Mouse (Mus musculus) adrenal gland, adult 18-20 months (tissue): Measurements from ENCODE around the gene Ldb2. TPM values are rescaled to one million over a fixed set of nuclear protein-coding genes. Genes with fewer than 3 reads are reported as not detected.
A peak's percentile ranks its signal among the peaks of the same experiment; 100 is the strongest.

Experiments
- DNase-seq, 2 experiments: peaks; one replicate each; pipeline ENCODE4 v3.0.0; 2021 to 2022; ENCODE audit warnings: low spot score in 2 of 2
- total RNA-seq, 2 experiments: library from RNA; stranded (reverse); gene quantifications; 1 replicate in 1 of 2; 2 replicates in 1 of 2; pipeline ENCODE4 v1.2.3; 2021

Ldb2 gene
- total RNA-seq, 2 experiments from 2014 or later: 18.1 to 22.1 TPM

DNA sequence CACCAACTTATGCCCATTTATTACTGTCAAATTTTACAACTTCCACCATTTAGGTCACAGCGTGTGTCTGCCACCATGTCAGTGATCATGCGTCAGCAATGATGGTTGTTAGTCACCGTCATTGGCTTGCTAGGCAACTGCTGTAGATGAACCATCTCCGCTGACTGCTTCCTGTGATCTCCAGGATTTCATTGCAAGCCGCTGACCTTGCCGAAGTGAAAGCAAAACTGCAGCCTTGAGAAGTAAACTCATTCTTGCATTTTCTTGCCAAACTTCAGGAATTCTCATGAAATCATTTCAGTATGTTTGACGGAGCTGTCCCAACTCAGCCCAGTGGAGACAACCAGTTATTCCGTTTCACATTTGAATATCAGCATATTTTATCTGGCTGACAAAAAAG is 247.4 kb downstream of the Ldb2 start:
- peak; percentile 18 to 24 for DNase-seq

DNA sequence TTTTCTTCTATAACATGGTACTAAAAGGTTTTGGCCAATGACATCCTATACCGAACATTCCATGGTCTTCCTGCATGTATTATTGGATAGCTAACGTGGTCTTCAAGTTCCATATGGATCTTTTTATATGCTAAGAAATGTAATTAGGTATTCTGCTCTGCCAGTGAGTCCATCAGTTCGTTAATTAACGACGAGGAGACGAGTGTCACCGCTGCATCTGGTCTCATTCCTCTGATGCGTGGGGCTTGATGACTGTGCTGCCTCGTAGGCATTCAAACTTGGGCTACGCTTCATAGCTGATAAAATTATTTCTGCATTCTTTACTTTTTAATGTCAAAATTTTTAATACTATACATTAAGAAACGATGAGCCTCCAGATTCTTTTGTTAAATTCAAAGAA is 251.0 kb downstream of the Ldb2 start:
- DNase-seq: no peak

DNA sequence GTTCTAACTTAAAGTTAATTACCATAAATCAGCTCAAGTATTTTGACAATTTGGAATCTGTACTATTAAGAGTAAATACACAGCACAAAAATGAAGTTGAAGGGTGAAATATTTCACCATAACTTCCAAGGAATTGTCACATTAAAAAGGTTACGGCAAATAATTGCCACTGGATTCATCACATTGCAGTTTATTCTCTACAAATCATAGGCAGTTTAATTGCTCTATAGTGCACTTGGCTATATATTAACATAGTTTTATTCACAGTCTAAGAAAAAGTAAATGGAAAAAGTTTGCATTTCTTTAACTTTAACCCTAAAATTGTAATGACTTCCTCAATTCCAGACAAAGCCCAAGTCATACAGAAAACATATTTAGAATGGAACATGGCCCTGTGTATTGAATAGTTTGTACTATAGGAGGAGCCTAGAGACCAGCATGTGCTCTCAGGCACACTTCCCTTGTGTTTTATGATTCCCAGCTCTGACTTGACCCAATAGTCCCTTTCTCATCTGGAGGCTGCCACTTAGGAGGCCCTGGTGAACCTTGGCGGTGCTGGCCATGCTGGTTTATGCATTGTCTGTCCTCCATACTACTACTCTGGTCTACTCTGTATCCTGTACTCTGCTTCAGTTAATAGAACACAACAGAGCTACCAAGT is 255.9 kb downstream of the Ldb2 start:
- no peak for DNase-seq

DNA sequence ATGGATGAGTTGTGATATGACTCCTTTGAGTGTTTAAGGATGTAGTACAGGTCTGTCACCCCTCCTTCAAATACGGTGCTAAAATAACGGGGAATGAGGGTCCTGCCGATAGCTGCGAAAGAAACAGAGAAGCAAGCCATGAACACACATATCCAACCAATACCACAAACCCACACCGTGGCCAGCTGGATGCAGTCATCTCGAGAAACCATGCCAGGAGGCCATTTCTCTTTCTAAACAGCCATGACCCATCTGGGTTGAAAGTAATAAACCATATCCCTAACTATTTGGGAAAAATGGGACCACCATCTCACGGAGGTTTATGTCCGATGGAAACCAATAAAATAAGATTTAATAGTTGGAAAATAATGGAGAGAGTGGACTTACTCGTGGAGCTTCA is 257.7 kb downstream of the Ldb2 start:
- no peak for DNase-seq

DNA sequence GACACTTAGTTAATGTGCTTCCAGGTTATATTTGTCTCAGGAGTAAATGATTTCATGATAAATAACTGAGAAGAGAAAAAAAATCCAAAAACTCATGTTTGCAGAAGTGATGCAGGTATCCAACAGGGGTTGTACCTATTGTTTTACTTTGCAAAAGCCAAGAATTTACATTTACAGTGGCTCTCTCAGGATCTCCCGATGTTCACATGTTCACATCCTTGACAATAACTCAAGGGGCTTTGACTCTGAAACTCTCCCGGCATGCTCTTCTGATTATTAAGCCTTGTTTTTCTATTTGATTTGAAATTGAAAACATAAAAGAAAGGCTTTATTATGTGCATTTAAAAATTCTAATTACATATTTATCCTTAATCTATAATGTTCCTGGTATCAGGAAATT is 260.8 kb downstream of the Ldb2 start:
- no peak for DNase-seq

DNA sequence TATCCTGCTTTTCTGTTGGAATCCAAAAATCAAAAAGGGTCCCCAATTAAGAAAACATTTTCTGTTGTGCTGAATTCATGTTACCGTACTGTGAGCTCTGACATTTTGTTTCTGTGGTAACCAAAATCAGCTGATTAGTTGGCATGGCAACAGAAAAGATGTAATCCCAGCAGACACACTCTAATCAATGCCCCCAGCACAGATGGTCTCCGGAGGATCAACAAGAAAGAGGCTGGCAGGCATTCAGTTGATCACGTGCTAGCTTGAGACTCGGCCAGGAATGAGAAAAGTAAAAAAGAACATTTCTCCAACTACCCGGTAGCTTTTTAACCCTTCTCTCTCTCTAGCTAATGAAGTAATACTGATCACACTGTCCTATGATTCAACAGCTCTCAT is 261.5 kb downstream of the Ldb2 start:
- no peak for DNase-seq

DNA sequence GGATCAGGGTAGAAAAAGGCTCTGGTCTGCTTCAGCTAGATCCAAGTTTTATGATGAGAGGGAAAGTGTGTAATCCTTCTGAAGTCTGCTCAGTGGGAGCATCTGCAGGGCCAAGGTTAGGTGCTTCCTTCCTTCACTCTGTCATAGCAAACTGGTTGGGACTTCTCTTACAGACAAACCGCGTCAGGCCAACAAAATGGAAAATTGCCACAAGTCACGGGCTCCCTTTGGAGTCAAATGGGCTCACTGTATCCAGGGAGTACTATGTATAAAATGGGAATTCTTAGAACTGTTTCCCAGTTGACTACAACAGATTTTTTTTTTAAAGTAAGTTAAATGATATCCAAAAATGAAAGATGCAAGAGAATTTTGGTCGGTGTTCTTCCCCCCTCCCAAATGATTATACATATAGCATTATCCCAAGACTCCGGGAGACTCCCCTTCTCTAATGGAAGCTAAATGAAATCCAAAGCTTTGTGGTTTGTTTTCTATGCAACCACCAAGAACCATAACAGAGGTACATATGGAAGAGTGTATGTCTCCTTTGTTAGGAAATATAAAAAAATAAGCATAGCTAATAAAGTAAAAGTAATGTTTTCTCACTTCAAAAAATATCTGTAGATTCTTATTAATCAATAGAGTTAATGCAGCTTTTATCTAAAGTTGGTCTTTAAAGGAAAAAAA is 262.0 kb downstream of the Ldb2 start:
- DNase-seq: no peak

DNA sequence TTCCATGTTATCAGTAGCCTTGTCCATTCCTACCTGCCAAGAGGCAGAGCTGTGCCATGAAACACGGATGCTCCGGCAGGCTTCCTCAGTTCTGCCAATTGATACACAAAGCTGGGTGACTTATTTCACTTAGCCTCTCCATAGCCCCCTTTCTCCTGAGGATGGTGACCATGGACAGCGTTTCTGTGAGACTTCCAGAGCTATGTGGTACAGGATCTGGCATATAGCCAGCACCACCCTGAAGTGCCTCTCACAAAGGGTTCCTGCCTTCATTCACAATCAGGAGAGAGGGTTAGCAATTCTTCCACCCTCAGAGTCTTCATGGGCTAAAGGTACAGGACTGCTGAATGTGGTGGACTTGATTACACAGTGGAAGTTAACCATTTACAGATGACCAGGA is 270.0 kb downstream of the Ldb2 start:
- DNase-seq: no peak

DNA sequence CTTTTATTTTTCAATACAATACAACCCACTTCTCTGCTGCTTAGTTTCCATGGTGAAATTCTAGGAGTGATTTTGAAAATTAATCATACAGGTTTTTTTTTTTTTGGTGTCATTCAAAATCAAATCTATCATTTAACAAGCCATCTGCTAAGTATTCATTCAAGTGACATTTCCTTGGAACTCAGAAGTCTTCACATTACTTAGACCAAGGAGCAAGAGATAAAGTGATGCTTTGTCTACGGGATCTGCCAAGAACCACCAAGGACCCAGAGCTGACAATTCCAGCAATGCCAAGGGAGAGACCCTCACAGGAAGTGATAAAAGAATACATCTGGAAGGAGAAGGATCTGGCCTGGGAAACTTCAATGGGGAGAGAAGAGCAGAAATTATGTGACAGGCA is 270.5 kb downstream of the Ldb2 start:
- no peak for DNase-seq

DNA sequence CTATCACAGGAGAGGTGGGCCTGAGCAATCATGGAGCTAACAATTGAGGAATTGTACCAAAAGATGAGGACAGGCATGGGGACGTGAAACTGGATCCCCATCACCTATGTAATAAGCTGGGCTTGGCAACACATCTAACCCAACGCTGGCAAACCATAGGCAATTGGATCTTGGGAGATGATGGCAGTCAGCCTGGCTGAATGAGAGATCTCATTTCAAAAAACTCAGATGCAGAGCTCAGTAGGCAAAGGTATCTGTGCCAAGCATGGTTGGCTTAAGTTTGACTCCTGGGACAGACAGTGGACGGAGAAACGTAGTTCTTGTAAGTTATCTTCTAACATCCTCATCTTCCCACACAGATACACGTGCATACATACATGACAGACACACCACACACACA is 294.3 kb downstream of the Ldb2 start:
- no peak for DNase-seq

DNA sequence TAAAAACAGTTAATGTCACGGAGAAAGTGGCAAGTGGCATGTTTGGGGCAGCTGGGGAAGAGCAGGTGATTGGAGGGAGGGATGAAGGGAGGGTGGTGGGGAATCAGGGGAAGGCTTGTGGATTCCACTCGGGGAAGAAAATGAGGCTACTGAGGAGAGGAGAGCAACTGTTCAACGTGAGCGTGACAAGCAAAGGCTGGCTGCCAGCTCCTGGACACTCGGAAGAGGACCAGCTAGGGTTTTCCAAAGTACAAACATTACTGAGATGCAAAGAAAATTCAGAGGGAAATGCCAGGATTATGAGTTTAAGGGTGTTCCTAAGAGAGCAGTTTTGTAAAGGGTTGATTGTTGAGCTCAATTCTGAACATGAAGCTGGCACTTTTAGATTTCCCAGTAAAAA is 294.7 kb downstream of the Ldb2 start:
- DNase-seq: no peak

DNA sequence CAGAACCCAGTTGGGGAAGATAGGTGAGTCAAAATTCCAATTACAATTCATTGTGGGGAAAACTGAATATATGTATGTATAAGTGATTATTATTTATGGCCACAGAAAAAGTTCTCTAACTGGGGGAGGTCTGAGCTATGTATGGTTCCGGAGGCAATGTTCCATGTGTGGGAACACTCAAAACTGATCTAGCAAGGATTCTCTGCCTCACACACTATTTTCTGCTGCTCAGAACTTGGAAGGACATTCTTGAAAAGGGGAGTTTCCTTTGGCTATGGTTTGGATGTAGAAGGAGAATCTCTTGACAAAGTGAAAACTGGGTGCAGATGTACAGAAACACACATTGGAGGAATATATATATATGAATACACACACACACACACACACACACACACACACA is 301.3 kb downstream of the Ldb2 start:
- DNase-seq: no peak

DNA sequence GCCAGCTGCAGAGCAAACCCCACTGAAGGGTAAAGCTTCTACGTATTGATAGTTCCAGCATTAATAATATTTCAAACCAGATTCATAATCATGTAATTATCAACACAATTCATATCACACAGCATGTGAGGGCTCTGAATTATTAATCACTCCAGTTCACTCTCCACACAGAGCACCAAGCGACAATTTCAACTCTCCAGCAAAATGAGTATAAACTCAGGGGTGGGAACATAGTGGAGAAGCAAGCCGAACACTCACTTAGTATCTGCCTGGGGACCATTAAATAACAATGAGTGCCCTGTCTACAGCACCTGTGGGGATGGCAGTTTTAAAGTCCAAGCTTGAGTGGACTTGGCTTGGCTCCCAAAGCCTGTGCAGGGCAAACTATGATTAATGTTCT is 302.6 kb downstream of the Ldb2 start:
- DNase-seq: no peak

DNA sequence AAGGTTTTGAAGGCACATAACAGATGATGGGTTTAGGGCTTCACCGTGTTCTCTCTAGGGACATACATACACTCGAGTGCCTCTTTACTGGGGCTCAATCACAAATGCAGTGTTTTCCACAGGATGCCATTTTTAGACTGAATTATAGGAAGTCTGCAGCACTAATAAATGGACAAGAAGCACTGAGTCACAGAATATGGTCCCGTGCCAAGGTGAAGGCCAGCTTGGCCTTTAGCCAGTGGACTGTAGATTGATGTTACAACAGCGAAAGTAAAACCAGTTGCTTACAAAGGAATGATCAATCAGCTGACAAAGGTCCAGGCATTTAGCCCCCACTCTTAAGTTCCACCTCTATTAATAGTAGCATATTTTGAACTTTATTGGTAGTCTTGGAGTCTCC is 304.4 kb downstream of the Ldb2 start:
- DNase-seq: peak; percentile 69 to 79

DNA sequence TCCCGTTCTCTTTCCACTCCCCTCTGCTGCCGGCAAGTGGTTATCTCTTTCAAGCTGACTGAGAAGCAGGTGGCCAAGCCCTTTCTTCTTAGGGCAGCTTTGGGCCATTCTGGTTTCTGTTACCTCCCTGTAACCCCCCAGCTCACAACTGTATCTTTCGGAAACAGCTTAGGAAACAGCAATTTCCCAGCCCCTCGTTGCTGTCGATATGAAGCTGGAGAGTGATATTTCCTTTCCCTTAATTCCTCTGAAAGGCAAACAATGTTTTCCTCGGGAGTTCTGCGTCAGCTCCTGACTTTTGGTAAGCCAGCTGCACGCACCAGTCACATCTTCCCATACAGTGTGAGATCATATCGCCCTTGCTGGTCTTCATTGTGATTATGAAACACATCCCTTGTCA is 305.3 kb downstream of the Ldb2 start:
- DNase-seq: no peak

DNA sequence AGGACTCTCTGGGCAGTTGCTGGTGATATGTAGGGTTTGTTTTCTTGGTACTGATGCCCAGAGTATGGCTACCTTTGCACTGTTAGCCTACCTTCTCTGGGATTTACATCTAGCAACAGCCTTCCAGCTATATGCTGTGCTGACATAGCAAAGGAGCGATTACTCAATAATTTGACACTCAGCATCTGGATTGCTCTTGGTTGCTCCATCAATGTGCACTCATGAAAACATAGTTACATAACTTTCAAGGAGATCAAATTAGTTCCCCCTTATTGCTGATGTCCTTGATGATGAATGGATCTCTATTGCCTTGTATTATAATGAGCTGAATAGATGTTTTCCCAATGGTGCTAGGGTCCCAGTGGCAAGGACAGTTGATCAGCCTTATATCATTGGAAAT is 308.0 kb downstream of the Ldb2 start:
- no peak for DNase-seq

DNA sequence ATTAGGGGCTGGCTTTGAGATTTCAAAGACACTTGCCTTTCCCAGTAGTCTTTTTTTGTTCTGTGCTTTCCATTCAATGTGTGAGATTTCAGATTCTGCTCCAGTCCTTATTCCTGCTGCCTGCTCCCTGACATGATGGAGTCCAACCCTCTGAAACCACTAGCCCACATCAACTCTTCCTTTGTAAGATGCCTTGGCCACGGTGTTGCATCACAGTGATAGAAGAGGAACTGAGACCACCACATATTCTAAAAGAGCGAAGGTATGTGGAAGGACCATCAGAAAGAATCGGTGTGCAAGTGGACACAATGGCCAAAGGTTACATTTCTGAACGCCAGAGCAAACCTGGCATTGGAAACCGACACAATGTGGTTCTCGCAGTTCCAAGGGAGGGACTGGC is 309.0 kb downstream of the Ldb2 start:
- DNase-seq: no peak

DNA sequence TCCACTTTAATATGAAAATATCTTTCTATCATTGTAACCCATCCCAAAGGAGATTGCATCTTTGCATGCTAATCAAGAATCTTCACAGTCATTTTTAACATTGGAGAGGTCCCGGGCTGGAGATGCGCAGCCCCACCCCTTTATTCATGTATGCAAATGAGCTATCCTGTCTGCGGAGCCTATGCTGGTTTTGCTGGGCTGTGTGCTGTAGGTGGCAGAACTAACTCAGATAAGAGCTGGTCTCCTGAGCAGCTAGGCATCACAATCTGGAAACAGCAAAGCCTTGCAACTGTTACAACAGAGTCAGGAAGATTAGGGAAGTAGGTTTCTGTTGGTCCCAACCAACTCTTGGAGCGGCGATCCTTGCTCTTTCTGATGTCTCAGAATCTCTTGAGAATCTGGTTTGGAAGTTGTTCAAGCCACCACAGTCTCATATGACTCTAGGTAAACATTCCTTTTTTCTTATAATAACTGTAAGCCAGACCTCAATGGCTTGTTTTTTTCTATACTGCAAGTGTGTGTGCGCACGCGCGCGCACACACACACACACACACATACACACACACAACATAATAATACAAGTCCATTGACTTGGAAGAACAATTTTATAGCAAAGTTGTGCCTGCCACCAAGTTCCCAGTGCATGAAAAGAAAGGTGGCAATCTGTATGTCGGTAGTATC is 315.9 kb downstream of the Ldb2 start:
- no peak for DNase-seq

DNA sequence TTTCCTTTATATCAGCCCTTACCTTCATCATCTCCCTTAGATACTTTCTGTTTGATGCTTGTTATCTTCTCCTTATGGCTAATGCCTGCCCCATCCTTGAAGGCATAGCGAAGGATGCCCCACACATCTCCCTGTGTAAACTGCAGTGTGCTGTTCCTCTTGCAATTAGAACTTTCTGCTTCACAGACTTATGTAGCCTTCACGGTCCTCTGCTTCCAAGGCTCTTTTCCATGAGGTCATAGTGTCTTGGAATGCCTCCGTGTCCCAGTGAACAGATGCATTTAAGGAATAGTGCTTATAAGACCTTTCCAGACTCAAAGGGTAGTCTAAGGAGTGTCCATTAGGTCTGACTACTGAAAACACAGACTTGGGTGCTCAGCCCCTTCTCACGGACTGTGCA is 318.1 kb downstream of the Ldb2 start:
- DNase-seq: no peak

DNA sequence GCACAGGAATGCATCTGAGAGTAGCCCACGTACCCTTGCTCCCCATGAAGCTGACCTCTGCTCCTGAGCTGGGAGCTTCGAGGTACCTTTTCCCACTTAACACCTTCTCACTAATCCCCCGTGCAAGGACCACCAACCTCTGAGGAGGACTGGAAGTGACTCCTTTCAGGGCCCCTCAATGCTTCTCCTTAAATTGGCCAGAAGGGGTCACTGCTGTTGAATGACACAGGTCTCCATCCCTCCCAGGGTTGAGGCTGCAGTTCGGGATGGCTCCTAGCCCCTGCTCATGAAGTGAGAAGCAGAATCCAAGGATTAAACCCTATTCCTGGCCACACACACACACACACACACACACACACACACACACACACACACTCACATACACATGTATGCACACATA is 323.1 kb downstream of the Ldb2 start:
- DNase-seq: no peak

DNA sequence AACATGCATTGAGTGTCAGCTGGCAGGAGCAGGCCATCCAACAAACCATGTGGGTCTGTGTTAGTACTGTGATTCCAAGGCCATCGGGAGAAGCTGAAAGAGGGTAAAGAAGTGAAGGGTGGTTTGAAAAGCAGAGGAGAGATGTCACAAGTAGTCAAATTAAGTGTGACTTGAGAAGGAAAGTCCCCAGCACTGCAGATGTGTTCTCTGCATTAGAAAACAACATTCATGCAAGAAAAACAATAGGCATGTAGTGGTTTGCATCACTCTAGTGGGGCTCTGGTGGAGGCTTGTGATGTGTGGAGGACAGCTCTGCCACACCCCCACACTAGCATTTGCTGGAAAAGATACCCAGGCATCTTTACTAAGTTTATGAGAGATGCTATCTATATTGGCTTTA is 323.9 kb downstream of the Ldb2 start:
- no peak for DNase-seq

DNA sequence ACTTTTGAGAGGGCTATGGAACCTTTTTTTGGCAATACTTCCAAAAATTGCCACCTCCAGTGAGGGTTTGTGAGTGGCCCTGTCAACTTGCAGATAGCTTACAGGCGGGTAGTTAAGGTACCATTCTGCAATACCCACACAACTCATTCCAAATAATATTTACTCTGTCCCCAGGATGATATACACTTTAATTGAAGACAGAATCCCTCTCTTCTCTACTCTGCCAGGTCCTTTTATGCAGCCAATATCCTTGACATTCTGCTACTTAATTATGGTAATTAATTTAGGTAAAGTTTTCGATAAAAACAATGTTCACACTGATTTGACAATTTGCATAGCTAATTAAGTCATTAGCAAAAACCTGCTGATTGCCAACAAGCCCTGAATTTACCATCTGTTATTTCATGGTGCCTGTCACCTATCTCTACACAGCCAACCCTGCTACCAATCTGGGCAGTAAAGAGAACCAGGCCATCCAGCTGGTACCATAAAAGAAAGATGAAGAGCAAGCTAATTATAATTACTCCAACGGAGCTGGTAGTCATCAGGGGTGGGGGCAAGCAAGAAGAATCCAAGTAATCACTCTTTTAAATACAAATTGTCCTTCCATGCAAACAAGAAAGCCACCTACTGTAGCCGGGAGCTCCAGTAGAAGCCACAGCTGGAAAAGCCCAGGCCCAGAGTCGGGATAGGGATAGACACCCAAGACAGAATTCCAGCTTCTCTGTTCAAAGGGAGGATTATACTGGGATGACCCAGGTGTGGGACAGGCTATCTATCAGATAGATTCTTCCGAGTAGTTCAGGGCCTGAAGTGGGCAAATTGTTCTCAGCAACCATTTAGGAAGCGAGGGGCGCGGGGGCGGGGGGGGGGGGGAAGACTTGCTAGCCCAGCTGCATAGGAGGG is 325.4 kb downstream of the Ldb2 start:
- DNase-seq: no peak
